Mouse (Mus musculus) cerebellum, adult 9-11 months (tissue): ENCODE results near the gene Rnf207.

Source experiments
- DNase-seq: peaks from one replicate; pipeline ENCODE4 v3.0.0; 2022

Rnf207 gene

GRCm38 (mm10) chr4:152270599-152270998 lies 48.2 kb downstream of the Rnf207 start:
- DNase-seq = no peak

- no peak for DNase-seq
Observed at GRCm38 (mm10) chr4:152269967-152270366, 48.8 kb downstream of the Rnf207 start.

DNA sequence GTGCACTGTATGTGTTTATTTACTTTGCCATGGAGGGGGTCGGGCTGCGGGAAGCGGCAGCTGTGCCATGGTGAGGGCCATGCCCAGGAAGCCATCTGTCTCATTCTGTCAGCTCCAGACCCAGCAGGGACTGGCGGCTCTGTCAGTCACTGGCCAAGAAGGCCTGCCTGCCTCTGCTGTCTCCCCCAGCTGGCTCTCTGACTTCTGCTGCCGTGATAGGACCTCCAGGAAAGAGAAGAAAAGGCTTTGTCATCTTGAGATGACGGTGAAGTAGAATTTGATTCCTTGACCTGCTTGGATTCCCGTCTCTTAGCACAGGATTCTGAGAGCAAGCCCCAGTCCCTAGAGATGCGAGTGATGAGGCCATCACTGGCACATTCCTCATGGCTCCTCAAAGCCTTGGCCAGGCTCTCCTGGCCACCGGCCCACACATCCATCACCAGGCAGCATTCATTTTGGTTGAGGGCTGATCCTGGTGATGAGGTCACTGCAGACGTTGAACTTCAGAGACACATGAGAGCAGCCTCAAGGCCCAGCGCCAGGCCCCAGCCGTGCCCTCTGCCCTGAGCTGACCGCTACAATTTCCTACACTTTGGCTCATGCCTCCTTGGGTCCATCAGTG lies 50.9 kb downstream of the Rnf207 start:
- DNase-seq = peak; percentile 91

DNA sequence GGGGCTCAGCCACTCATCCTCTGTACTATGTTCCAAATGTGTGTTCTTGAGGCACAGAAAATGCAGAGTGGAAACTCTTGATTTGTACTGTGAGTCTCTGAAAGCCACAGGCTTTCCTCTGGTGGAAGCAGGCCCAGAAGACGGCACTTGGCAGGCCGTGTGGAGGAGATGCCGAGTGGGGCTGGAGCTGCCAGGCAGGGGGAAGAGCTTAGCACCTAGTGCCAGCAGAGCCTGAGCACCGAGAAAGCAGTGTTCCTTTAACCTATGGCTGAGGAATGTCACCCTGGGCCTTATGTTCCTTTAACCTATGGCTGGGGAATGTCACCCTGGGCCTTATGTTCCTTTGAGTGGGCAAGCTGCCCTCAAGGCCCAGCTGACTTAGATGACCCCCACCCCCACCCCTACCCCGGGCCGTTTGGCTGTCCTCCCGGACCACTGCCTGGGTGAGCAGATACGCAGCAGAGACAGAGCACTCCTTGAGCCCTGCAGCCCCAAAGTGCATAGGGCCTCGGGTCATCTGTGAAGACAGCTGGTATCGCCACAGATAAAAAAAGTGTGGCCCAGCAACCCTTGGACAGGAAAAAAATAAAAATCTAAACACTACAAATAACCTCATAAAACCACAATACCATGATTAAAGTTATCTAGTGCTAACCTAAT lies 52.4 kb downstream of the Rnf207 start:
- peak; percentile 90 for DNase-seq

GRCm38 (mm10) chr4:152265791-152266190 lies 53.0 kb downstream of the Rnf207 start:
- DNase-seq = no peak

DNA sequence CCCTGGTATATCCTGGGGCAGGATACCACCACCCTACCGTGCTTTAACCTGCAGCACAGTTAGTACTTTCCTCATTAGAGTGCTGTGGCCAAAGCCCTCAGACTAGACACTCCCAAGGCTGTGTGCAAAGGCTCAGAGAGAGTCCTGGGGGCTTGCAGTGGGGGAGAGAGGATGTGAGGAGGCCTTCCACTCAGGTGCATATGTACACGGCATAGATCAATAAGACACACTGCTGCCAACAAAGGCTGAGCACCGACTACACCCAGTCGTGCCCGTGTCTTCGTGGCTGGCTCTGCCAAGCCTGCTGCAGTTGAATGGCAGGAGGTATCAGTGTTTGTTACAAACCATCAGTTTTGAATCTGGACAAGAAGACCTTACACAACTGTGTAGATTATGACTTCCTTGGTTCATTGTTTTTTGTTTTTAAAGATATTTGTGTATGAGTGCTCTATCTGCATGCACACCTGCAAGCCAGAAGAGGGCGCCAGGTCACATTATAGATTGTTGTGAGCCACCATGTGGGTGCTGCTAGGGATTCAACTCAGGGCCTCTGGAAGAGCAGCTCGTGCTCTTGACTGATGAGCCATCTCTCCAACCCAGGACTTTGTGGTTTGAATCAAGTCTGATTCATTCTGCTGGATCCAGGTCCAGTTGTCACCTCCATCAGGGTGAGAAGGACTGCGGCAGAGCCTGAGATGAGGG lies 53.8 kb downstream of the Rnf207 start:
- DNase-seq = peak; percentile 54

DNA sequence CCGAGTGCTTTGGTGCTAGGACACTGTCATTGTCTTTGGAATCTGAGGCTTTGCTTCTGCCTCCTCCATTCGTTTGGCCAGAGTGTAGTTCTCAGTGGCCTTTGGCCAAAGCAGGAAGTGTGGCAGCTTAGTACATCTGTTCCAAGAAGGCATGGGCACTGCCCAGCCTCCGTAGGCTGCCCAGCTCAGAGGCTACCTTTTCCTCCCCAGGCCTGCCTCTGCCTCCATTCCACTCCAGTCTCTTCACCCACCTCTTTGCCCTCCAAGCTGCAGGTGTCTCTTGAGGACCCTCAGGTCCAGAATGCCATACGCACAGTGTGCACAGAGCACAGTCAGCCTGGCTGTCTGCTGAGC lies 54.6 kb downstream of the Rnf207 start:
- peak; percentile 72 for DNase-seq

DNA sequence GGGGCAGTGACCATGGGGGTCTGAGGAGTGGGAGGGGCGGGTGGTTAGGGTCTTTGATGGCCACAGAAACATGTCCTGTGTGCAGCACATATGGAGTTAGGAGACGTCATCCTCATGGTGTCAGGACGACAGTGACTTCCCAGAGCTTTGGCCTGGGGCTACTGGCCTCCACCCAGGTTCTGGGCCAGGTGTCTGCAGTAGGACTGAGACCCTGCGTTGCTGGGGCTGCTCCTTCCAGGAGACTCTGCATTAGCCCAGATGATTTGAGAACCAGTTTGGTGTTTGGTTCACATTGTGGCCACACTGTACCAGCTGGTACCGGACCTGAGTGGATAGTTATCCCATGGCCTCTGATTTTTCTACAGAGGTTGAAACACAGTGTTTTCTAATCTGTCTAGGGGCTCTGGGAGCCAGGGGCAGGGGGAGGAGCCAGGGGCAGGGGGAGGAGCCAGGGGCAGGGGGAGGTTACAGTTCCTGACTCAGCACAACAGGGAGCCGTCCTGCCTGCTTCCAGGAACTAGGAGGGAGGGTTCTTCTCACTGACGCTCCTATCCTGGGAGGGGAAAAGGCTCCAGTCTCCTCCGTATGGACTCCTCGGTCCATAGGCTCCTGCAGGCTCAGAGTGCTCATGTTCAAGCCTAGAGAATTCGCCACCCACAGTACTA lies 55.1 kb downstream of the Rnf207 start:
- peak; percentile 51 for DNase-seq

- peak; percentile 57 for DNase-seq
Observed at GRCm38 (mm10) chr4:152263089-152263488, 55.7 kb downstream of the Rnf207 start.

DNA sequence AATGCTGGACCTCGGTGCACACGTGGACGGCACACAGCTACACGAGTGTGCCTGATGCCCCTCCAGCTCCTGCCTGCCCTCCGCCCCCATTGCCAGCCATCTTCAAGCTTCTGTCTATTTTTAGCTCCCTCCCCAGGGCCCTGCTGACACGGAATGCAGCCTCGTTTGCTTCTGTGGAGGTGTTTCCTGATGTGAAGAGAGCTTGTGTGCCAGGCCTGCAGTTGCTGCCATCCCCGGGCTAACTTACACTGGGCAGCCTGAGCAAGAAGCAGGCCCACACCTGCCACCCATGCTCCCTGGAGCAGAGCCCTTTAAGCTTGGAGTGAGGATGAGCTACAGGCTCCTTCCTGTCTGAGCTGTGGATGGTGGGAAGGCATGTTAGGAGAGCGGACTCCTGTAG lies 56.6 kb downstream of the Rnf207 start:
- peak; percentile 52 for DNase-seq

GRCm38 (mm10) chr4:152260451-152260850 lies 58.3 kb downstream of the Rnf207 start:
- DNase-seq = no peak

DNA sequence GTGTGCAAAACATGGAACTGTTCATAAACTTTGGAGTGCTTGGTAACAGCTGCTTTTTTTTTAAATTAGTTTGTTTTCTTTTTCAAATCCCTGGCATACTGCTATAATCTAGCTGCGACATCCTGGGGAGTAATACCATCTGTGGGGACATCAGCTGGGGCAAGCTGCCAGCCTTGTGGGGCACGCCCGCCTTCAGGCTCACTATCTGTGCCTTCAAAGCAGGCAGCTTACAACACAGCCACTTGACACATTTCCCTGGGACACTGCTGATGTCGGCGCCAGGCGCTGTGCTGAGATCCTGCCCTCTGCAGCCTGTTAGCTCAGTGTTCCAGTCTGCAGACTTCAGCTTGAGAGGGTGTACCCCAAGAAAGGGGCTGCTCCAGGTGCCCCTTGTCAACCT lies 61.7 kb downstream of the Rnf207 start:
- peak; percentile 83 for DNase-seq
